Mouse (Mus musculus) right cerebral cortex, adult 18-20 months (tissue): ENCODE data around the gene Pgm1.

Experiments used
- DNase-seq: peaks from one replicate; pipeline ENCODE4 v3.0.0; 2022; ENCODE audit warnings: mixed read lengths

The Pgm1 gene

DNA sequence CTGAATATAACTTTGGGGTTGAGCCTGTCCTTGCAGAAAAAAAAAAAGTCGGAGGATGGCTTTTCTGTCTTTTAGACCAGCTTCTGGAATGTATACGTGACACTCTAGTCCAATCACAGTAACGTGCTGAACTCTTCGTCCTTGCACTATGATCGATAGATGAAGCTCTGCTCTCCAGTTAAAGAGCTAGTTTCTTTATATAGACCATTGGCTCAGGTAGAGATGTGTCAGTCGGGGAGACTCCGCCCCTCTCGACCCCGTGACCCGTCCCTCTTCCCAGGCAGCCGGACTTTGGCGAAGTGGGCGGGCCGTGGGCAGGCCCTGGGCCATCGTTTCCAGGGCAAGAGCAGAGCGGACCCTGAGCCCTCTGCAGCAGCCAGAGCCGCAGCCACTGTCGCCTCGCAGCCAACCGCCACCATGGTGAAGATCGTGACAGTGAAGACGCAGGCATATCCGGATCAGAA, at the start of gene Pgm1:
TSS of gene Pgm1 (plus strand) at position 266 of the 464 bp plus-strand sequence.
- DNase-seq = peak; percentile 84

DNA sequence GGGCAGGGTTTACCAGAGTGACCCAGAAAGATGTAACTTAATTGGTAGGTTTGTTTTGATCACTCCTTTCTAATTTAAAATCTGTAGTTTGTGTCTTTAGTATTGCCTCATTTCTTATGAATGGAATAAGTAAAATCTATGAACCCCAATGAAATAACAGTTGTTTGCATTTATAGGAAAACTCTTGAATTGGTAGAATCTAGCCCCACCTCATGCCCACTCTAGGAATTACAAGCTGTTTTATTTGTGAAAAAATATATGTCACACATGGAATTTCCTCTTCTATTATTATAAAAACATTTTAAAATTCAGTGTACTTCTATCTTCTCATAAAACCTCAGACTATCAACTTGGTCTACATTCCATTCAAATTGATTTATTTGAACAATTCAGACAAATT, 47.3 kb upstream of the Pgm1 start:
- DNase-seq = peak; percentile 26

DNA sequence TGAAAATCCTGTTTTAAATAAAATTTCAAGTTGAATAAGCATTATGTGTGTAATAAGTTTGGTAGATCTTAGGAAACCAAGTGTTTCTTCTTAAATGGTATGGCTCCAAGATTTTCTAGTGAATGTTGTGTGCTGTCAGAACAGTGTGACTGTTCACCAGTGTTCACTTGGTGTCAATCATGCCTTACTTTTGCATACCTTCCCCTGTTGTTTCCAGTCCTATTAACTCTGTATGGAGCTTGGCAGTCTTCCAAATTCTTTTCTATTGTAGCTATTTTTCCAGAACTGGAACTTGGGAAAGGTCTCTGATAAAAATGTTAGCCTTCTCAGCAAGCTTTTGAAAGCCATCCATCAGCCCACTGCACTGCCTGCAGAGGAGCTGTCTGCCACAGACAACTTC, 46.8 kb upstream of the Pgm1 start:
- DNase-seq = no peak

DNA sequence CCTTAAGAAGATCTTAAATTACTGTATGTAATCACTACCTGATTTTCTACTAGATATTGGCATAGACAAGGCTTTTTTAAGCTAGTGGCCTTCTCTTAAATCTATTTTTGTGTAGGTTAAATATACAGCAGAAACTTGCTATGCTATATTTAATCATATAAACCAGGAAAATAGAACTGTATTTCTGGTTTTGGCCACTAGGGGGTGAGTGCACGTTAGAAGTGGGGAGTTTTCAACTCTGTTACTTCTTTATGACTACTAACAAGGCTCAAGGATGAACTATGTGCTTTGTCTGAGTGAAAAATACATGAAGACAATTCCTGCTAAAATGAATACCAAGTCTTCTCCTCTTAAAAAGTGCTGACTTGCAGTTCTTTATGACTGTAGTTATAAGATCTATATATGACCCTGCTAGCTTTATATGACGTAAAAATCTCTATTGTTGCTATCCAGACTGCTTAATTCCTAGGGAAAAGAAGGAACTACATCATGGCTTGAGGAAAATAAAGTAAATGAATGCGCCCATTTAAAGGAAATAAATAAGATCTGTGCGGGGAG, 15.2 kb upstream of the Pgm1 start:
- no peak for DNase-seq

DNA sequence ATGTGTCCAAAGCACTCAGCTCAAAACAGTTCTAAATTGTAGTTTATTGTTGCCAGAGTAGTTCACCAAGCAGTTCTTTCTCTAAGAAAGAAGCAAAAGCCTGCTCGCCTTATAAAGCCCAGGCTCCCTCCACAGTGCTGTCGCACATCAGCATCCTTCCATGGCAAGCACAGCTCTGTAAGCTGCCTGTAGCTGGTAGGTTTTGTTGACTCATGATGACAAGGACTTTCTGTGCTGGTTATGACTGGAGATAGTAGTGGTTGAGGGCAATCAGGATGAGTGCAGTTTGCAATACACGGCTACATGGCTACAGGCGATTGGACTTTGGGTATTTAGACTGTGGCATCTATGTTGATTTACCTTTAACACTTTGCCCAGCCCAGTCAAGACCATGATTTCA, 2.8 kb upstream of the Pgm1 start:
- DNase-seq = no peak

DNA sequence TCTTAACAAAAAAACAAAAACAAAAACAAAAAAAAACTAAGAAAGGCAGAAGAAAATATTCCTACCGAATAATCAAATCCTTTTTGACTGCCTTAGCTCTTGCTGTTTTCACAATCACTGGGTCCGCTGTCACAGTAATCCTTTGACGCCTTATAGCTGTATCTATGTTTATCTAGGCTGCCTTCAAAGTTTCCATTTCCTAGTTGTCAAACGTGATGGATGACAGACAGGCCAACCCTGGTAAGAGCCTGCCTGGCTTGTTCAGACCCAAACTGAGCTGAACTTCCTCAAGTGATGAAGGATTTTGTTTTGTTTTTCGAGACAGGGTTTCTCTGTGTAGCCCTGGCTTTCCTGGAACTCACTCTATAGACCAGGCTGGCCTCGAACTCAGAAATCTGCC, 693 bp upstream of the Pgm1 start:
- DNase-seq = no peak

DNA sequence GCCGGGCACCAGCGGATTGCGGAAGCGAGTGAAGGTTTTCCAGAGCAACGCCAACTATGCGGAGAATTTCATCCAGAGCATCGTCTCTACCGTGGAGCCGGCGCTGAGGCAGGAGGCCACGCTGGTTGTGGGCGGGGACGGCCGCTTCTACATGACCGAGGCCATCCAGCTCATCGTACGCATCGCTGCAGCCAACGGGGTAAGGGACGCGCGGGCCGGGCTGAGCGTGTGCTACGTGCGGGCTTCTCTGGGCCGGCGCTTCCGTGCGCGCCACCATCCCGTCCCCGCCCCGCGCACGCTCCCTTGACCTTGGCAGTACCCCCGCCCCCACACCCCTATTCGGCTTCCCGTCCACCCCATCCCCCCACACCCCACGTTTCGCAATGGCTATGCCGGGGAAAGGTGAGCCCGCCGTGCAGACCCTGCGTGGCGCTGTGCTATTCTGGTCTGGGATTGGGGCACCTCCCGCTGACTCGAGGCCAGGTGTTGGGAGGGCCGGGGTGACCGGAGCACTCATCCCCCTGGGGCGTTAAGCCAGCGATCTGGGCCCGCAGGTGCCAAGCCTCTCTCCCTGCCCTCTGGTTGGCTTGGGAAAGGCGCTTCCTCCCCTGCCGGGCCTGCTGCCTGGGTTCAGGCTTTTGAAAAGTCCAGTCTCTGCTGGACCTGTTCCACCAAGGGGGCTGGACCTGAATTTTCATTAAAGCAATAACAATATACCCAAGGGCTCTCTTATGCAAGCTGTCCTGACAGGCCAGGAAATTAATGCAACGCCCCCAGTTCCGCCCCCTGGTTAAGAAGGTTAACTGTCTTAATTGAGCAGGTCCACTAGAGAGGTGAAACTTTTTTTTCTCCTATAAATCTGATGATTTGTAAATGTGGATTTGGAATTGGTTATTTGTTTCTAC, 651 bp downstream of the Pgm1 start, which contains the start of gene Itgb3bp:
TSS of gene Itgb3bp (minus strand) at position 201 of the 905 bp plus-strand sequence.
- peak; percentile 80 for DNase-seq

DNA sequence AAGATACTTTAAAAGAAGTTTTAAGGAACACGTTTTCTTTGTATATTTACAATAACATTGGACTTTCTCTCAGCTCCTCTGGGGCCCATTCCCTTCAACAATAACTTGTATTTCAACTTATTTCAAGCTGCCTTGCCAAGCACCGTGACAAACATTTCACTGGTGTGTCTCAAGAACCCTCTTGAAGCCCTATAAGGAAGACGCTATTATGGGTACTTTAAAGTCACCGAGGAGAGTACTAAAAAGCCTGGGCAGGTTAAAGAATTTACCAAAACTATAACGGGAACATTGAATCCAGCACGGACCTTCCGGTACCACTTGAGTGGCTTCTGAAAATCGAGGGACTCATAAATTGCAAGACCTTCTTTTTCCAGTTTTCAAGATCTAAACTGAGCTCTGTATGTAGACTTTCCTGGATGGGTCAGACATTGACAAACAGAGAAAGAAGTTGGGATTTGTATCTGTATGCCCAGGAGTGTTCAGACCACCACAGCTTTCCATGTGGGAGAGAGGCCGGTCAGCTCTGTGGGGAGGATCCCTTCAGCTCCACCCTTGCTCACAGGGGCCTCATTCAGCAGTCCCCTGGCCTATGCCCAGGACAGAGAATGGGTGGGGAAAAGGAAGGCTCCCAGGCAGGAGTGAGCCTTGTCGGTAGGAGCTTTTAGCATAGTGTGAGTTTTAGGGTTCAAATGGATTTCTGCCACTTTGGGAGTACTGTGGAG, 1.5 kb downstream of the Pgm1 start:
- DNase-seq = peak; percentile 18

DNA sequence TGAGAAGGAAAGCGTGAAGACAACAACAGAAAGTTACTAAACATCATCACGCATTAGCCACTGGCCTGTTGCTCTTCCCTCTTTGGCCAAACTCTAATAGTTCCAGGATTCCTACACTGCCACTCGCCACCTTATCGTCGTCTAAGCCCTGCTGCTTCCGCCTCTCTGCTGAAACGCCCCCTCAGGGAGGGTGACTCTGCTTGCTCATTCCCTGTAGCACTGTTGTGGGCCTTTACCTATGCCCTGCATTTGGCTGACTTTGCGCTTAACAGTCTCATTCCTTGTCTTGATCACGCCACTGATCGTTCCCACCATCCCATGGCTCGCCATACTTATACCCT, 2.0 kb downstream of the Pgm1 start:
- DNase-seq = no peak

DNA sequence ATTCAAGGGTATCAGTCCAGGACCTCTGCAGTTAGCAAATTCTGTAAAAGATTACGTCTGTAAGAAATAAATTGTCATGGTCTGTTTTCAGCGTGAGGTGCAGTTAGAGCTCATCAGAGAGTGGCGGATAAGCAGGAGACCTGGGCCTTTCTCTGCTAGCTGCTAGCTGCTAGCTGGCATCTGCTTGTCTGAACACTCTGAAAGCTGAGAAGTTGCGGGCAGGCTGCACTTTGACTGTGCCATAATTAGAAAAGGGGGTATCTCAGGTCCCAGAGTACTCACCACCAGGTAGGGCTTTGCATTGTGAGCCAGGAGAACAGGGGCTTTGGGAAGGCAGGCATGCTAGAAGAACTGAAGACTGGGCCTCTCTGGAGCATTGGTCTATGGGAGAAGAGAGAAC, 2.6 kb downstream of the Pgm1 start:
- no peak for DNase-seq

DNA sequence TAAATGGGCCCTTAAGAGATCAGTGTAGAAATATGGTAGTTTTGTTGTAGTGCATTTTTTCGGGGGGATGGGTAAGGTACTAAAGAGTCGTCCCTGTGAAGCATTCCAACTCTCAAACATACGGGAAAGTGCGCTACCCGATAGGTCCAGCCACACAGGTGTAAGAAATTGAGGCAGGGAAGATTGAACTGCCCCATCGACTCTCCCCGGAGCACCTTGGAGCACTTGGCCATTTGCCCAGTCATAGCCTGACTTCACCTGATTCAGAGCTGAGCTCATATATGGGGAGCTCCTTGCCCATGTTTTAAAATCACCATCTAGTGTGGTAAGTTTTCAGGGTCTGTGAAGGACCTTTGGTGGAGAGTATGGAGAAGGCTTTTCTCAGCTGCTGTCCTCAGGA, 5.6 kb downstream of the Pgm1 start:
- no peak for DNase-seq

DNA sequence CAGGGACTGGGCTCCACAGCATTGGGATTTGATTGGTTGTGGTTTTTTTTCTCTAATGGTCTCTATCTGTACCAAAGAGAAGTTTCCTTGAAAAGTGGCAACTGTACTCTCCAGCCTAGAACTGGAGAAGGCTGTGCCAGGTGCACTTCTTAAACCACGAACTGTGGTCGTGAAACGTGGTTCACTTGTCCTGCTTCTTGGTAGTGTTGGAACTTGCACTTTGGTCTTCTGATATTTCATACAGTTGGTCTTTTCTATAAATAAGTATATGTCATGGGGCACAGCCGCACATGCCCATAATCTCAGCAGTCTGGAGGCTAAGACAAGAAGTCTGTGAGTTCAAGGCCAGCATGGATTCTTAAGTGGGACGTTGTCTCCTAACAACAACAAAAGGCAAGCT, 7.1 kb downstream of the Pgm1 start:
- DNase-seq = no peak

DNA sequence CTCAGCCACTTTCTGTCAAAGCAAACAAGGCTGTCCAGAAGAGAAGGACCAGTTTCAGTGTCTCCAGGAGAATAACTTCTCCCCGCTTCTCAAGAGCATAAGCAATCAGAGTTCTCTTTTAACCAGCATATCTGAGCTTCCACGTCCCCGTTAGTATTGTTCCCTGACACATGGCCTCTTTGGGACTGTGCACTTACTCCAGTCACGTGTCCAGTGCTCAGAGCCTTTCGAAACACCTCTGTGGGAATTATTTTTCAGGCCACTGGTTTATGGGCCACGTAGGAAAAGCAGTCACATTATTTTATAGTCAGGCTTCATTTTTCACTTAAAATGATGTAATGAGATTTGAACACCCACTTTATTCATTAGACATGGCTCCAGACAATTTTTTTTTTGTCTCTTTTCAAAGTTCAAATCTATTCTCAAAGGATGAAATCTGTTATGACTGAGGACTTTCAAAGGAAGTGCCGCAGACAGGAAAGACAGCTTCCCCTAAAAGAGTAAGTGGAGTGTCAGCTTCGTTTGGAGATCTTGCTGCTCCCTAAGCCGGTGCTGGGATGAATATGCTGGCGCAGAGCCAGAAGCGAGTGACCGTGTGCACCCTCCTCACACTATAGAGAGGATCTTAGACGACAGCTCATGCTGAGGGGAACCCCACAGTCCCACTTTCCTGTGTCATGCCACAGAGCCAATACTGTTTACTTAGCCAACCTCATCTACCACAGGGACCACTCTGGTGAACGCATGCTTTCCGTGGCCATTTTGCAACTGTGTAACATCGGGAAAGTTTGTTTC, 10.7 kb downstream of the Pgm1 start:
- DNase-seq = no peak

DNA sequence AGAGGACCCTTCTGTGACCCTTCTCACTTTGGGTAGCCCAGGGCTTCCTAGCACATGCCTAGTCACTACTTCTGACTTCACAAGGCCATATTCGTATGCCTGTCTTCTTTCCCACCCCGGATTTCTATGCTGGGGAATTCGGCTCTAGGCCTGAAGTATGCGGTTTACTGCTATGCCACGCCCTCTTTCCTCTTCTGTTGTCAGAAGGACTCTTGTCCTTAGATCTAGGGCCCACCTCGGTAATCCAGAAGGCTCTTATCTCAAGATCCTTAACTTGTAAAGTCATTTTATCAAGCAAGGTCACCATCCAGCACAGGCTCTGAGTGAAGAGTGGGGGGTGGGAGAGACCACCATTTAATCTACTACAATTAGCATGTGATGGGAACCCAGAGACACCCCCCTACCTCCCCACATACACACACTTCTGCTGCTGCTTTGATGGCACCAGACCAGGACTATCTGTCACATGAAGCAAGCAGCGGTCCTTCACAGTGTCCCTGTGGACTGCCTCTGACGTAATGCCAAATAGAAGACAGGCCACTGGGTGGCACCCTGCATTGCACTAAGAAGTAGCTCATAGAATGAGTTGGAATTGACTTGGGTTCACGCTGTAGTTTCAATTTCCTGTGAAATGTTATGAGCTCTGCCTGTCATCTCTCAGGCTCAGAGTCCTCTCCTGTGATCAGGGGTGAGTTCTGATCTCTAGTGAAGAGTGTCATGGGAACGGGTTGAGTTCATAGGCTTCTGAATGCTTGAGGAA, 12.6 kb downstream of the Pgm1 start:
- DNase-seq = no peak

DNA sequence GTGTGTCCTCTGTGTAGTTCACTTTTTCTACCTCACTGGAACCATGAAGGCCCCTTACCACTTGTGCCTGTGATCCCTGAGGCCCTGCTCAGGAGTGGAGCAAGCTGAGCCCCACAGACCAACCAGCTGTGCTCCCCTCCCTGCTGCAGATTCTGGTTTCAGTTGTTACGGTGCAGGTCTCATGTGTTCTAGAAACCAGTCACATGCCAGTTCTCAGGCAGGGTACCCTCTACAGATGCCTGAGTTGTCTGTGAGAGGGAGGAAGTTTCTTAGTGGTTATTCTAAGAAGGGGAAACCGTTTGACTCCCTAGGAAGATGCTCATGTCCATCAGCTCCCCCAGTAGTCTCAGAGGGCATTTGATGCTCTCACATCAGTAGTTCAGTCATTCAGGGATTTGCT, 15.4 kb downstream of the Pgm1 start:
- DNase-seq = no peak

DNA sequence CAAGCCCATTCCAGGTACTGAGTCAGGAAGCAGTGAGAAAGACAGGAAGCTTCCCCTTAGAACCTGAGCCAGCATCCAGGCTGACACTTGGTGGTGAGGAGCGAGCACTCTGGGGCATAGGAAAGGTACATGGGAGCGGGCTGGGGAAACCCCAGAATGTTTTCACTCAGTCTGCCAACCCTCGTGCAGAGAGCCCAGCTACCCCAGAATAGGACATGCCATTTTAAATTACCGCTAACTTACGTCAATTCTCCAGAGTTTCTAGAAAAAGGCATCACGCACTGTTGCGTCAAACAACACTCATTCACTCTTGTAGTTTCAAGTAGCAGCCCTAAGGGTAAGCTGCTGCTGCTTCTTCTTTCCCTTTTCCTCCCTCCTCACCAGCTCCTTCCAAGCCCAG, 15.8 kb downstream of the Pgm1 start:
- no peak for DNase-seq

DNA sequence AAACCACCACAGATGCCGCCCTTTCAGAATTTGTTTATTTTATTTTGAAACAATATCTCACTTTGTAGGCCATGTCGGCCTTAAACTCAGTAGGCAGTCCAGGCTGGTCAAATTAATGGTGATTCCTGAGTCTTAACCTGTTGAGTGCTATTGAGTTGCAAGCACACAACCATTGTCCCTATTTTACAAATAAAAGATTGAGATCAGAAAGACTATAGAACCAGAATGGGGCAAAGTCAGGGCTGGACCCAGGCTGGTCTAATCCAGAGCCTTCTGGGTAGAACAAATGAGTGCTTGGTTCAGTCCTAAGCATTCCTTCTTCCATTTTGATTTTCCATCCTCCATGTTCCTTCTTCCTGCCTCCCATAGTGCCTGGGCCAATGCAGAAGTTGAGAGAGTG, 17.3 kb downstream of the Pgm1 start:
- DNase-seq = no peak

DNA sequence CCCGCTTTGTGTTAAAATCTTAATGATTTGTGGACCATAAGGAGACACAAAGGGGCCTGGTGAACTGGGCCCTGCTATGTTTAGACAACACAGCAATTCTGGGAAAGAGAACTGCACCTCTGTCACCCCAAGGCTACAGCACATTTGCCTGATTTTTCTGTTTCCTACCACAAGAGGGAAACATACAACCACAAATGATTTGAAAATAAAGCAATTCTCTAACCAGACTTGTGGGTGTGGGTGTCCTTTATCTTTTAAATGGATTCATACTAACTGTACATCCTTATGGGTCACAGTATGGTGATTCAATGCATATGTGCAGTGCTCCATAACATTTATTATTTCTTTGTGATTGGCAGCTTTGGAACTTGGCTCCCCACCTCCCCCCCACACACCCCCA, 18.0 kb downstream of the Pgm1 start:
- no peak for DNase-seq

DNA sequence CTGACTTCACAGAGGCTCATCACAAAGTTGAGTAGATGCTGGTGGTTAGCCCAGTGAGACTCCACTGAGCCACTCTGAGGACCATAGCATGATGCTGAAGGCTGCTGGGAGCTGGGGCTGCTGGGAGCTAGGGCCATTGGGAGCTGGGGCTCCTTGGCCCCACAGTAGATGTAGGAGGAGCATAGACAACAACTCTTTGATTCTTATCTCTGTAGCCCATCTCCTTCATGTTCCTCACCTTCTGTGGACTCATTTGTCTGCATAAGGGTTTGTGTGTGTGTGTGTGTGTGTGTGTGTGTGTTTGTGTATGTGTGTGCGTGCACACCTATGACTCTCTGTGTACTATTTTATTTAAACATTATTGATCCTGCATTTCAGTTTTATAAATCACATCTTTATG, 18.7 kb downstream of the Pgm1 start:
- no peak for DNase-seq

DNA sequence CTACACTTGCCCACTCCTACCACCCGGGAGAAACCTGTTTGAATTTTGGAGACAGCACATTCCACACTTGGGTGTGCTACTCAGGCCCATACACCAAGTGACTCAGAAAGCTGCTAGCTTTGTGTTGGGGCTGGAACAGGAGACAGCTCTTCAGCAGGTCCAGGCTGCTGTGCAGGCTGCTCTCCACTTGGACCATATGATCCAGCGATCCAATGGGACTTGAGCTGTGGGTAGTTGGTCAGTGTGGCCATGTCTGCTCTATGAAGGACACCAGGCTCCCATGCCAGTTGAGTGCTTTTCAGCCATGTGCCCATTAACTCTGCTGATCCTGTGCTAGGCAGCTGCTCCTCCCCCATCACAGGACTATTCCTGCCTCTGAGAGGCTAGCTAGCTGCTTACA, 24.7 kb downstream of the Pgm1 start:
- no peak for DNase-seq

DNA sequence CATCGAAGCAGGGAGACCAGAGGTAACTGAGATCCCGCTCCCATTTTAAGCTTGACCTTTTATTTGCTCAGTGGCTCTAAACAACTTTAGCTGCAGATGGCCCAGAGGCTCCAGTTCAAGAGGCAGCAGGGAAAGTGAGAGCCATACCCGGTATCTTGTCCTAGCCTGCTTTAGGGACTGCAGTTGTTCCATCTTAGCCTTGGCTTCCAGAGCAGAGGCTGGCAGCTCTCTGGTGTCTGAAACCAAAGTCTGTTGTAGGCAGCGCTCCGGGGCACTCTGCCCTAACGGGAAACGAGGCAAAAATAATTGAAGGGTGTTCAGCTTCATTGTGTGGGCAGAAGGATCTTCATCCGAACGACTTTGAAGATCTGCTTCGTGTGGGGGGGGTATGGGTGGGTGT, 26.2 kb downstream of the Pgm1 start:
- DNase-seq = no peak

DNA sequence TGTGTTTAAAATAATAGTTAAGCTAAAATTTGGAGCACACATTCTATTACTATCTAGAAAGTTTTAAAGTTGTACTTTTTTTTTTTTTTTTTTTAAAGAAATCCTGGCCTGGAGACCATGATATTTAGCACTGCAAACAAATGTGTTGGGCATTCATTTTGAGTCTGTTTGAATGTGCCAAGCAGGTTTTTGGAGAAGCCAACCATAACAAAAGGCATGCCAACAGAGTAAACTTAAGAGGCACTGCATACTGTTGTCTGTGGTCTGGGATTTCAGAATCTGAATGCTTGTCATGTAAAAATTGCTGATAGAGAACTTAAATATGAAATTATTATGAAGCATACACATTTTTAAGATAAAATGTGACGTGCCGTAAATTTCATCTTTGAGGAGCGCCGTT, 28.0 kb downstream of the Pgm1 start:
- DNase-seq = no peak
